In genomic region chr6:135322749-135323148, GRCm38 (mm10) we compare ENCODE assay signal across 11 mouse cellular contexts. TPM values are rescaled to one million over a fixed set of nuclear protein-coding genes. Genes with fewer than 3 reads are reported as not detected.
A peak's percentile ranks its signal among the peaks of the same experiment; 100 is the strongest.
DNase-seq lines count a peak whose midpoint lies in the region; ATAC-seq and TF ChIP-seq lines count a peak whose summit lies in the region.
"Had no signal": no experiment of that assay in that cellular context is flagged by ENCODE, and none has a peak within 500 bp of the region (broad histone marks: within the 10 kb centered on the region; RNA-seq: fewer than 3 reads in every experiment).

No protein-coding gene starts in this region.

- no peak overlapping the region for H3K4me2 ChIP-seq in heart, embryonic 12.5 days
- H3K4me2 ChIP-seq in kidney, postnatal 0 days (ENCODE audit: low read length), result peak overlapping the region; percentile 5; the same call in 1 of the 2 replicates
- H3K4me2 ChIP-seq: midbrain, embryonic 13.5 days had no signal

- no peaks in the 10 kb centered on the region for H3K79me2 ChIP-seq in macrophage (ENCODE audit: inconsistent target)

- ATAC-seq in heart, embryonic 12.5 days (ENCODE audit: insufficient number of reproducible peaks, low FRiP score), result no peak
- ATAC-seq in kidney, postnatal 0 days (replicated peaks; ENCODE audit: low FRiP score, low read depth), result 0 out of 2 replicates have a peak, but pooled peaks have one; percentile 14

- no peak overlapping the region for H3K4me3 ChIP-seq in heart, embryonic 10.5 days
- H3K4me3 ChIP-seq in heart, embryonic 12.5 days, result no peak overlapping the region
- no peak overlapping the region for H3K4me3 ChIP-seq in kidney, postnatal 0 days (replicated peaks; ENCODE audit: low read depth, low read length)
- H3K4me3 ChIP-seq in macrophage (ENCODE audit: inconsistent target), result no peak overlapping the region
- H3K4me3 ChIP-seq: midbrain, embryonic 13.5 days had no signal

- peaks cover 28% of the 10 kb centered on the region for H3K4me1 ChIP-seq in heart, embryonic 10.5 days
- H3K4me1 ChIP-seq in heart, embryonic 12.5 days (replicated peaks), result peaks cover 22% of the 10 kb centered on the region
- no peaks in the 10 kb centered on the region for H3K4me1 ChIP-seq in kidney, postnatal 0 days (replicated peaks; ENCODE audit: insufficient read depth, low read length)

- TF ChIP-seq CTCF in kidney, postnatal 0 days (IDR thresholded peaks at IDR 0.05; ENCODE audit: low read depth), result no peak

- DNase-seq in heart, embryonic 10.5 days (ENCODE audit: low spot score), result no peak
- DNase-seq in Muller cell, postnatal 12 days (ENCODE audit: inconsistent ontology term), result peak; percentile 11
- no peak for DNase-seq in kidney, postnatal 0 days (ENCODE audit: low spot score)
- no peak for DNase-seq in spleen, adult 18-20 months
- no peak for DNase-seq in left cerebral cortex, adult 9 months (ENCODE audit: low spot score in 2 of 2)
- no peak for DNase-seq in layer of hippocampus, adult 8-10 months (ENCODE audit: low spot score in 2 of 2)

- peak overlapping the region; percentile 65 for H3K27ac ChIP-seq in heart, embryonic 10.5 days
- no peak overlapping the region for H3K27ac ChIP-seq in heart, embryonic 12.5 days (ENCODE audit: poor library complexity, severe bottlenecking)
- peak overlapping the region; percentile 57; the same call in 1 of the 2 replicates for H3K27ac ChIP-seq in kidney, postnatal 0 days
- peak overlapping the region; percentile 70 for H3K27ac ChIP-seq in macrophage
- H3K27ac ChIP-seq: midbrain, embryonic 13.5 days had no signal

- no peaks in the 10 kb centered on the region; the same call in 1 of the 2 replicates for H3K27me3 ChIP-seq in heart, embryonic 10.5 days (ENCODE audit: insufficient read depth, poor library complexity, severe bottlenecking)
- H3K27me3 ChIP-seq in heart, embryonic 12.5 days (replicated peaks), result no peaks in the 10 kb centered on the region
- no peaks in the 10 kb centered on the region for H3K27me3 ChIP-seq in kidney, postnatal 0 days (ENCODE audit: insufficient read depth, low read length)
- H3K27me3 ChIP-seq: midbrain, embryonic 13.5 days had no signal

- 68% methylated on average over 7 of the region's 7 CpGs for WGBS in heart, embryonic 10.5 days
- 71% methylated on average over 7 of the region's 7 CpGs for WGBS in heart, embryonic 12.5 days
- WGBS in kidney, postnatal 0 days, result 66% methylated on average over 7 of the region's 7 CpGs
- WGBS in macrophage (ENCODE audit: missing documents), result 64% methylated on average over 7 of the region's 7 CpGs

- no peaks in the 10 kb centered on the region for H3K9me3 ChIP-seq in heart, embryonic 10.5 days
- no peaks in the 10 kb centered on the region for H3K9me3 ChIP-seq in heart, embryonic 12.5 days (replicated peaks)
- H3K9me3 ChIP-seq in kidney, postnatal 0 days (replicated peaks; ENCODE audit: low read length), result no peaks in the 10 kb centered on the region
- H3K9me3 ChIP-seq: midbrain, embryonic 13.5 days had no signal

- no peak overlapping the region for H3K9ac ChIP-seq in heart, embryonic 12.5 days
- no peak overlapping the region for H3K9ac ChIP-seq in kidney, postnatal 0 days (ENCODE audit: low read depth, low read length)
- H3K9ac ChIP-seq: midbrain, embryonic 13.5 days had no signal

- H3K36me3 ChIP-seq in heart, embryonic 10.5 days, result no peaks in the 10 kb centered on the region
- no peaks in the 10 kb centered on the region for H3K36me3 ChIP-seq in heart, embryonic 12.5 days
- no peaks in the 10 kb centered on the region for H3K36me3 ChIP-seq in kidney, postnatal 0 days (ENCODE audit: insufficient read depth, low read length)
- H3K36me3 ChIP-seq in macrophage (ENCODE audit: inconsistent target), result no peaks in the 10 kb centered on the region
- H3K36me3 ChIP-seq: midbrain, embryonic 13.5 days had no signal

RNA-seq across cellular contexts. Expression of gene Pbp2, which starts 12.5 kb away (rescaled TPM):
- 0.16 TPM in 1 of 2 replicates, not detected in the other for polyA plus RNA-seq in heart, embryonic 10.5 days (2016; fragmentation: Nextera tagmentation; extraction: Ambion mirVana)
- polyA plus RNA-seq in heart, embryonic 12.5 days (2016; fragmentation: Nextera tagmentation; extraction: Ambion mirVana), result not detected in 2 replicates
- 0.20 and 0.42 TPM in 2 replicates for polyA plus RNA-seq in kidney, postnatal 0 days (2015; fragmentation: Nextera tagmentation; extraction: Ambion mirVana)
- not detected for total RNA-seq in macrophage (2018; cell fraction: chromatin; rRNA removed)
- not detected for total RNA-seq in macrophage (2018; cell fraction: cytosol; rRNA removed)
- not detected for total RNA-seq in macrophage (2018; cell fraction: nucleus; rRNA removed)
- not detected in 3 replicates for polyA plus RNA-seq in macrophage (2018)
- under 1 TPM in 1 of 4 experiments, not detected in 3; 0.25 TPM for total RNA-seq in layer of hippocampus, adult 8-10 months (2022)
- total RNA-seq: heart, postnatal 36 days; MEL had no signal
- polyA plus RNA-seq: midbrain, embryonic 13.5 days had no signal

RNA-seq across cellular contexts. Expression of gene Emp1, which starts 39.6 kb away (rescaled TPM):
- polyA plus RNA-seq in heart, embryonic 10.5 days (2016; fragmentation: Nextera tagmentation; extraction: Ambion mirVana), result 5.1 and 10.5 TPM in 2 replicates
- polyA plus RNA-seq in heart, embryonic 12.5 days (2016; fragmentation: Nextera tagmentation; extraction: Ambion mirVana), result 28.0 and 30.2 TPM in 2 replicates
- 54.7 and 55.7 TPM in 2 replicates for polyA plus RNA-seq in kidney, postnatal 0 days (2015; fragmentation: Nextera tagmentation; extraction: Ambion mirVana)
- 100 to 1,000 TPM in 9 of 26 experiments, 10 to 100 TPM in 11, 1 to 10 TPM in 6; 3.0 to 546 (median 57.0) TPM for total RNA-seq in macrophage (2018; cell fraction: chromatin; rRNA removed)
- 100 to 1,000 TPM in 13 of 26 experiments, 10 to 100 TPM in 13; 25.9 to 510 (median 155) TPM for total RNA-seq in macrophage (2018; cell fraction: cytosol; rRNA removed)
- 100 to 1,000 TPM in 13 of 26 experiments, 10 to 100 TPM in 13; 21.9 to 558 (median 121) TPM for total RNA-seq in macrophage (2018; cell fraction: nucleus; rRNA removed)
- 209 to 490 TPM (median 475 TPM) in 3 replicates for polyA plus RNA-seq in macrophage (2018)
- 1 to 10 TPM; 2.1 to 3.5 (median 2.8) TPM for total RNA-seq in layer of hippocampus, adult 8-10 months (2022)
- total RNA-seq: MEL had no signal
